Mouse (Mus musculus): ENCODE measurements around the gene Jarid2. TPM values are rescaled to one million over a fixed set of nuclear protein-coding genes. Genes with fewer than 3 reads are reported as not detected.

Gene Jarid2
- polyA plus RNA-seq, 1 experiment = 3.1 TPM

DNA sequence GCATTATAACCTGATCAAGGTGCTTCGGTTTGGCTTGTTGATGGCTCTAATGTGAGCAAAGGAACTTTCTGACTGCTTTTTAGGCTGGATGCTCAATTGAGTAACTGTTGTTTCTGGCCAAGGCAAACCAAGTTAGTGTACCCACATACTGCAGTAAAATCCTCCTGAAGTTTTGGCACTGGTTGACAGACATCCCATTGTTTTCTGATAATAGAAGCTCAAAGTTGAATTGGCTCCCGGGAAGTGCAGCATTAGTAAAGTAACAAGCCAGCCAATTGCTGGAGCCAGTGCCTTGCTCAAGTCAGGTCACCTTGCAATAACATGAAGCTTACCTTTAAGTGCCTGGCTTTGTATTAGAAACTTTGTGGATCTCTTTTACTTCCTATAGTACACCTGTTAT lies 161.3 kb downstream of the Jarid2 start:
- no peak overlapping the region for H3ac ChIP-seq (ENCODE audit: control insufficient read depth, insufficient read length, low read depth)
- H3K79me2 ChIP-seq (ENCODE audit: control insufficient read depth, insufficient read depth) = no peaks in the 10 kb centered on the region
- TF ChIP-seq CTCF (IDR thresholded peaks at IDR 0.05; ENCODE audit: control insufficient read depth, insufficient read depth, insufficient read length) = no peak
- TF ChIP-seq CEBPB (IDR thresholded peaks at IDR 0.05; ENCODE audit: low read depth) = no peak
- no peak for TF ChIP-seq MAX (IDR thresholded peaks at IDR 0.05)
- no peak for TF ChIP-seq MYOD1 (IDR thresholded peaks at IDR 0.05; ENCODE audit: control insufficient read depth, insufficient read length, low read depth)
- no peak for TF ChIP-seq MYOG (IDR thresholded peaks at IDR 0.05; ENCODE audit: control insufficient read depth, extremely low read depth, insufficient read length)
- TF ChIP-seq FOSL1 (IDR thresholded peaks at IDR 0.05; ENCODE audit: insufficient read depth, low read length, poor library complexity, severe bottlenecking) = no peak
- no peak for TF ChIP-seq USF1 (IDR thresholded peaks at IDR 0.05; ENCODE audit: low read depth)
- no peaks in the 10 kb centered on the region for H3K79me3 ChIP-seq (ENCODE audit: low read depth)
- no peak overlapping the region for H3K4me3 ChIP-seq (ENCODE audit: insufficient read depth, poor library complexity, severe bottlenecking)
- H3K27me3 ChIP-seq (ENCODE audit: control insufficient read depth, insufficient read depth, insufficient read length) = no peaks in the 10 kb centered on the region
- peaks cover 9% of the 10 kb centered on the region for H3K36me3 ChIP-seq (ENCODE audit: control insufficient read depth, insufficient read depth)

DNA sequence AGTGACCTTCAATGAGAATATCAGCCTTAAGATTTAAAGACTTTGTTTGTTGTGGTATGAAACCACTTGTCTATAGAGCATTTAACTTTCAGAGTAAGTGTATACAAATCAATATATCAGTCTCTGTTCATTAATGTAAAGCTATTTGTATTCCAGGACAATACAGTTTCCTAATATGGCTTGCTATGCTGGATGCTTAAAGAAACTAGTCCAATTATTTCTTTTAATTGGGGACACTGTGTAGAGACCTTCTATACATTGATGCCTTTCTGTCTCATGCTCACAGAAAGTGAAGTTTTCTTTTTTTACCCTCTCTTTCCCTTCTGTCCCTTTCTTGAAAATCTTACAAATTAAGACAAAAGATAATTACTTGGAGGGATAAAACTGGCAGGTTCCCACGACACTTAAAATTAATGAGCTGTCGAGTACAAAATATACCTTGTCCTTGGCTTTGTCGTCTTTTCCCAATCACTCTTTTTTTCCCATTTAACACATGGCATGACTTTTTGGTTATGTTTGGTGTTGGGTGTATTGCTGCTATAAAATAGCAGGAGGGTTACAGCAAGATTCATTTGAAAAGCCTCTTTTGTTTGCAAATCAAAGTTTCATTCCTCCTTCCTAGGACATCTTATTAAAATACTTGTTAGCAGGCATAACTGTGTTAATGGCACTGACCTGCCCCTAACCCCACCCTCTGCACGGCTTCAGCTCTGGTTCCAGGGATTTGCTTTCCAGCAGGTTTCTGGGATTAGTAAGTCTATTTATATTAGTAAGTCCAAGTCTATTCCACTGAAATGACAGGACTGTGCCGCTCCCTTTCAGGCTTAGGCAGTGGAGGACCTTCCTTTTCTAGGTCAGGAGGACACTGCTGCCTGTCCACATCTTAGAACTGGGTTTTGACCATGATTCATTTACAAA lies 162.8 kb downstream of the Jarid2 start:
- H3ac ChIP-seq (ENCODE audit: control insufficient read depth, insufficient read length, low read depth) = no peak overlapping the region
- no peak overlapping the region for H3K4me3 ChIP-seq (ENCODE audit: insufficient read depth, poor library complexity, severe bottlenecking)
- no peak for TF ChIP-seq FOSL1 (IDR thresholded peaks at IDR 0.05; ENCODE audit: insufficient read depth, low read length, poor library complexity, severe bottlenecking)
- no peak for TF ChIP-seq CEBPB (IDR thresholded peaks at IDR 0.05; ENCODE audit: low read depth)
- no peak for TF ChIP-seq USF1 (IDR thresholded peaks at IDR 0.05; ENCODE audit: low read depth)
- no peak for TF ChIP-seq MAX (IDR thresholded peaks at IDR 0.05)
- TF ChIP-seq MYOG (IDR thresholded peaks at IDR 0.05; ENCODE audit: control insufficient read depth, extremely low read depth, insufficient read length) = no peak
- TF ChIP-seq MYOD1 (IDR thresholded peaks at IDR 0.05; ENCODE audit: control insufficient read depth, insufficient read length, low read depth) = no peak
- TF ChIP-seq CTCF (IDR thresholded peaks at IDR 0.05; ENCODE audit: control insufficient read depth, insufficient read depth, insufficient read length) = no peak
- H3K79me2 ChIP-seq (ENCODE audit: control insufficient read depth, insufficient read depth) = no peaks in the 10 kb centered on the region
- no peaks in the 10 kb centered on the region for H3K27me3 ChIP-seq (ENCODE audit: control insufficient read depth, insufficient read depth, insufficient read length)
- no peaks in the 10 kb centered on the region for H3K79me3 ChIP-seq (ENCODE audit: low read depth)
- peaks cover 7% of the 10 kb centered on the region for H3K36me3 ChIP-seq (ENCODE audit: control insufficient read depth, insufficient read depth)

DNA sequence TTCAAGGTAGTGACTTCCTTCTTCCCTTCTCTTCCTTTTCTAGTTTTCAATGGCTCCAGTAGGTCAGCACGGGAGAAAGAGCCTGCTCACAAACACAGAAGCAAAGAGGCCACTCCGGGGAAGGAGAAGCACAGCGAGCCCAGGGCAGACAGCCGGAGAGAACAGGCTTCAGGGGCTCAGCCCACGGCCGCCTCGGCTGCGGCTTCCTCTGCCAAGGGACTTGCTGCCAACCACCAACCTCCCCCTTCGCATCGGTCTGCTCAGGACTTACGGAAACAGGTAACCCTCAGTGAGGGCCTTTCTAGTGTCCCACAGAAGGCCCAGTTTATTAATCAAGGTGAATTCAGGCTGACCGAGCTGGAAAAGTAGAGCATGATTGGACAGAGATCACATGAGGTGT lies 166.9 kb downstream of the Jarid2 start:
- no peaks in the 10 kb centered on the region for H3K79me2 ChIP-seq (ENCODE audit: control insufficient read depth, insufficient read depth)
- no peaks in the 10 kb centered on the region for H3K79me3 ChIP-seq (ENCODE audit: low read depth)
- no peaks in the 10 kb centered on the region for H3K27me3 ChIP-seq (ENCODE audit: control insufficient read depth, insufficient read depth, insufficient read length)
- H3K4me3 ChIP-seq (ENCODE audit: insufficient read depth, poor library complexity, severe bottlenecking) = no peak overlapping the region
- H3K36me3 ChIP-seq (ENCODE audit: control insufficient read depth, insufficient read depth) = peaks cover 16% of the 10 kb centered on the region
- TF ChIP-seq MAX (IDR thresholded peaks at IDR 0.05) (no peak), USF1 (IDR thresholded peaks at IDR 0.05; ENCODE audit: low read depth) (no peak), FOSL1 (IDR thresholded peaks at IDR 0.05; ENCODE audit: insufficient read depth, low read length, poor library complexity, severe bottlenecking) (no peak), MYOD1 (IDR thresholded peaks at IDR 0.05; ENCODE audit: control insufficient read depth, insufficient read length, low read depth) (no peak), CEBPB (IDR thresholded peaks at IDR 0.05; ENCODE audit: low read depth) (no peak), CTCF (IDR thresholded peaks at IDR 0.05; ENCODE audit: control insufficient read depth, insufficient read depth, insufficient read length) (no peak), MYOG (IDR thresholded peaks at IDR 0.05; ENCODE audit: control insufficient read depth, extremely low read depth, insufficient read length) (no peak)
- no peak overlapping the region for H3ac ChIP-seq (ENCODE audit: control insufficient read depth, insufficient read length, low read depth)

DNA sequence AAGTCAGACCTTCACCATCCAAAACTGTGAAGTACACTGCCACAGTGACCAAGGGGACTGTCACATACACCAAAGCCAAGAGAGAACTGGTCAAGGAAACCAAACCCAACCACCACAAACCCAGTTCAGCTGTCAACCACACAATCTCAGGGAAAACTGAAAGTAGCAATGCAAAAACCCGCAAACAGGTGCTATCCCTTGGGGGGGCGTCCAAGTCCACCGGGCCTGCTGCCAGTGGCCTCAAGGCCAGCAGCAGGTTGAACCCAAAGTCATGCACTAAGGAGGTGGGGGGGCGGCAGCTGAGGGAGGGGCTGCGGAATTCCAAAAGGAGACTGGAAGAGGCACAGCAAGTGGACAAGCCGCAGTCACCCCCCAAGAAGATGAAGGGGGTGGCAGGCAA lies 173.0 kb downstream of the Jarid2 start:
- Histone ChIP-seq H3K36me3 (ENCODE audit: control insufficient read depth, insufficient read depth) (peaks cover 11% of the 10 kb centered on the region), H3K27me3 (ENCODE audit: control insufficient read depth, insufficient read depth, insufficient read length) (no peaks in the 10 kb centered on the region), H3K79me3 (ENCODE audit: low read depth) (no peaks in the 10 kb centered on the region), H3ac (ENCODE audit: control insufficient read depth, insufficient read length, low read depth) (no peak overlapping the region), H3K79me2 (ENCODE audit: control insufficient read depth, insufficient read depth) (no peaks in the 10 kb centered on the region), H3K4me3 (ENCODE audit: insufficient read depth, poor library complexity, severe bottlenecking) (no peak overlapping the region)
- TF ChIP-seq CTCF (IDR thresholded peaks at IDR 0.05; ENCODE audit: control insufficient read depth, insufficient read depth, insufficient read length) = no peak
- peak; percentile 43 for TF ChIP-seq MYOD1 (IDR thresholded peaks at IDR 0.05; ENCODE audit: control insufficient read depth, insufficient read length, low read depth)

GRCm38 (mm10) chr13:44903416-44903815 lies 174.1 kb downstream of the Jarid2 start:
- Histone ChIP-seq H3K27me3 (ENCODE audit: control insufficient read depth, insufficient read depth, insufficient read length) (no peaks in the 10 kb centered on the region), H3K4me3 (ENCODE audit: insufficient read depth, poor library complexity, severe bottlenecking) (no peak overlapping the region), H3ac (ENCODE audit: control insufficient read depth, insufficient read length, low read depth) (no peak overlapping the region), H3K36me3 (ENCODE audit: control insufficient read depth, insufficient read depth) (peaks cover 7% of the 10 kb centered on the region), H3K79me2 (ENCODE audit: control insufficient read depth, insufficient read depth) (no peaks in the 10 kb centered on the region), H3K79me3 (ENCODE audit: low read depth) (no peaks in the 10 kb centered on the region)
- TF ChIP-seq MYOD1 (IDR thresholded peaks at IDR 0.05; ENCODE audit: control insufficient read depth, insufficient read length, low read depth) (peak; percentile 25), MAX (IDR thresholded peaks at IDR 0.05) (no peak)

DNA sequence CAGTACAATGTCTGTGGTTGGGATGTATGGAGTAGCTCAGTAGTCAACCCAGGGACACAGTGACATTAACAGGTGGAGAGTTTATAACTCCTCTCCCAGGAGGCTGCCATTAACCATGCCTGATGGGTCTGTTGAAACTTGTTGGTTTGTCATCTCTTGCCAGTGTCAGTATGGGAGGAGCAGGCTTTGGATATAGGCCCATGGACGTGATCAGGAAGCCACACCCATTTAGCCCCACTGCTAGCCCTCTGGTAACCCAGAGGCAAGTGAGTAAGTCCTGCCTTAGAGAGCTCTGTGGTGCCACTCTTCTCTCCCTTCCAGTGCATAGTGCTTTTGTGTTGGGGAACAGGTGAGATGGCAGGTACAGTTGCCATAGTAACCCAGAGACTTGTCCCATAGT lies 175.0 kb downstream of the Jarid2 start:
- no peaks in the 10 kb centered on the region for H3K79me2 ChIP-seq (ENCODE audit: control insufficient read depth, insufficient read depth)
- no peaks in the 10 kb centered on the region for H3K27me3 ChIP-seq (ENCODE audit: control insufficient read depth, insufficient read depth, insufficient read length)
- H3ac ChIP-seq (ENCODE audit: control insufficient read depth, insufficient read length, low read depth) = no peak overlapping the region
- TF ChIP-seq CEBPB (IDR thresholded peaks at IDR 0.05; ENCODE audit: low read depth) = no peak
- no peak for TF ChIP-seq USF1 (IDR thresholded peaks at IDR 0.05; ENCODE audit: low read depth)
- no peak for TF ChIP-seq FOSL1 (IDR thresholded peaks at IDR 0.05; ENCODE audit: insufficient read depth, low read length, poor library complexity, severe bottlenecking)
- TF ChIP-seq CTCF (IDR thresholded peaks at IDR 0.05; ENCODE audit: control insufficient read depth, insufficient read depth, insufficient read length) = no peak
- no peak for TF ChIP-seq MAX (IDR thresholded peaks at IDR 0.05)
- no peak for TF ChIP-seq MYOG (IDR thresholded peaks at IDR 0.05; ENCODE audit: control insufficient read depth, extremely low read depth, insufficient read length)
- peak; percentile 68 for TF ChIP-seq MYOD1 (IDR thresholded peaks at IDR 0.05; ENCODE audit: control insufficient read depth, insufficient read length, low read depth)
- peaks cover 7% of the 10 kb centered on the region for H3K36me3 ChIP-seq (ENCODE audit: control insufficient read depth, insufficient read depth)
- no peaks in the 10 kb centered on the region for H3K79me3 ChIP-seq (ENCODE audit: low read depth)
- no peak overlapping the region for H3K4me3 ChIP-seq (ENCODE audit: insufficient read depth, poor library complexity, severe bottlenecking)
